ENCODE assay signal across 8 mouse cellular contexts in genomic region chr17:85857705-85858472, GRCm38 (mm10).
A peak's percentile ranks its signal among the peaks of the same experiment; 100 is the strongest.
DNase-seq lines count a peak whose midpoint lies in the region; ATAC-seq and TF ChIP-seq lines count a peak whose summit lies in the region.

No protein-coding gene starts in this region.

- H3K9me3 ChIP-seq in heart, embryonic 10.5 days: no peaks in the 10 kb centered on the region
- no peaks in the 10 kb centered on the region for H3K9me3 ChIP-seq in kidney, postnatal 0 days (replicated peaks; ENCODE audit: low read length)
- H3K9me3 ChIP-seq in midbrain, embryonic 13.5 days: no peaks in the 10 kb centered on the region

- WGBS in heart, embryonic 10.5 days: 39% methylated on average over 22 of the region's 22 CpGs
- WGBS in kidney, postnatal 0 days: 22% methylated on average over 22 of the region's 22 CpGs
- 28% methylated on average over 22 of the region's 22 CpGs for WGBS in midbrain, embryonic 13.5 days

- H3K36me3 ChIP-seq in heart, embryonic 10.5 days: no peaks in the 10 kb centered on the region
- H3K36me3 ChIP-seq in kidney, postnatal 0 days (ENCODE audit: insufficient read depth, low read length): no peaks in the 10 kb centered on the region
- H3K36me3 ChIP-seq in midbrain, embryonic 13.5 days: no peaks in the 10 kb centered on the region

- no peak overlapping the region for H3K27ac ChIP-seq in heart, embryonic 10.5 days
- no peak overlapping the region for H3K27ac ChIP-seq in kidney, postnatal 0 days
- H3K27ac ChIP-seq in midbrain, embryonic 13.5 days: no peak overlapping the region

- peaks cover 11% of the 10 kb centered on the region; the same call in 1 of the 2 replicates for H3K27me3 ChIP-seq in heart, embryonic 10.5 days (ENCODE audit: insufficient read depth, poor library complexity, severe bottlenecking)
- no peaks in the 10 kb centered on the region for H3K27me3 ChIP-seq in kidney, postnatal 0 days (ENCODE audit: insufficient read depth, low read length)
- H3K27me3 ChIP-seq in midbrain, embryonic 13.5 days: 0 out of 2 replicates have a peak, but pooled peaks cover 2% of the 10 kb centered on the region

- ATAC-seq in kidney, postnatal 0 days (replicated peaks; ENCODE audit: low FRiP score, low read depth): no peak
- ATAC-seq in midbrain, embryonic 13.5 days: peak; percentile 83

- peaks cover 9% of the 10 kb centered on the region; the same call in 1 of the 2 replicates for H3K4me1 ChIP-seq in heart, embryonic 10.5 days
- no peaks in the 10 kb centered on the region for H3K4me1 ChIP-seq in kidney, postnatal 0 days (replicated peaks; ENCODE audit: insufficient read depth, low read length)
- peaks cover 10% of the 10 kb centered on the region for H3K4me1 ChIP-seq in midbrain, embryonic 13.5 days (replicated peaks)

- H3K4me2 ChIP-seq in kidney, postnatal 0 days (ENCODE audit: low read length): peak overlapping the region; percentile 34; the same call in 1 of the 2 replicates
- H3K4me2 ChIP-seq in midbrain, embryonic 13.5 days (replicated peaks): peak overlapping the region; percentile 47

- DNase-seq in MN1 (ENCODE audit: low spot score): peak; percentile 67
- DNase-seq in embryo, embryonic 10.5 days (ENCODE audit: low spot score): peak; percentile 65
- DNase-seq in heart, embryonic 10.5 days (ENCODE audit: low spot score): no peak
- peak; percentile 60 for DNase-seq in kidney, postnatal 0 days (ENCODE audit: low spot score)
- DNase-seq in spleen, postnatal 14 days (ENCODE audit: low spot score in 2 of 2): no peak
- DNase-seq in yolk sac, embryonic 10.5 days (ENCODE audit: low spot score): no peak
- no peak for DNase-seq in thymus, postnatal 4 days

- TF ChIP-seq CTCF in kidney, postnatal 0 days (IDR thresholded peaks at IDR 0.05; ENCODE audit: low read depth): no peak

- peak overlapping the region; percentile 22; the same call in 1 of the 2 replicates for H3K4me3 ChIP-seq in heart, embryonic 10.5 days
- H3K4me3 ChIP-seq in kidney, postnatal 0 days (replicated peaks; ENCODE audit: low read depth, low read length): no peak overlapping the region
- H3K4me3 ChIP-seq in midbrain, embryonic 13.5 days (replicated peaks): 0 out of 2 replicates have a peak overlapping the region, but pooled peaks have one; percentile 2

- H3K9ac ChIP-seq in kidney, postnatal 0 days (ENCODE audit: low read depth, low read length): no peak overlapping the region
- H3K9ac ChIP-seq in midbrain, embryonic 13.5 days (replicated peaks): no peak overlapping the region

Comparison
In these comparisons a context has a peak if more than half of its experiments do, and no peak if none do; other contexts are left out.
1. DNase-seq: peak in MN1 (single experiment), embryo, embryonic 10.5 days (single experiment) and kidney, postnatal 0 days (single experiment); none in heart, embryonic 10.5 days (single experiment), spleen, postnatal 14 days (0 of 2), yolk sac, embryonic 10.5 days (single experiment) and thymus, postnatal 4 days (single experiment).